Mouse (Mus musculus) ES-E14 (cell line): ENCODE data around the gene Nyap2.

Experiments used
- CHD2 ChIP-seq: IDR thresholded peaks from 2 replicates; pipeline ENCODE4 v1.6.1; 2014; ENCODE audit warnings: mild to moderate bottlenecking, low read depth, low read length, inconsistent platforms
- HCFC1 ChIP-seq: IDR thresholded peaks from 2 replicates; pipeline ENCODE4 v1.6.1; 2012; ENCODE audit warnings: low read length, inconsistent platforms, borderline replicate concordance; ENCODE audit not compliant: insufficient read depth
- MAFK ChIP-seq: IDR thresholded peaks from 2 replicates; pipeline ENCODE4 v1.6.1; 2014; ENCODE audit warnings: mild to moderate bottlenecking, low read depth, low read length, inconsistent platforms; ENCODE audit not compliant: insufficient read depth
- ZC3H11A ChIP-seq: IDR thresholded peaks from 2 replicates; pipeline ENCODE4 v1.6.1; 2012; ENCODE audit warnings: low read depth, mild to moderate bottlenecking, inconsistent platforms, low read length, borderline replicate concordance
- ZNF384 ChIP-seq: IDR thresholded peaks from 2 replicates; pipeline ENCODE4 v1.6.1; 2012; ENCODE audit warnings: low read depth, low read length, inconsistent platforms

- TF ChIP-seq MAFK, result no peak
- TF ChIP-seq ZNF384, result no peak
- TF ChIP-seq ZC3H11A, result no peak
- no peak for TF ChIP-seq HCFC1
- TF ChIP-seq CHD2, result no peak
Observed at GRCm38 (mm10) chr1:81316995-81317413, 240.3 kb downstream of the Nyap2 start.
